25 mouse cellular contexts compared by ENCODE assay signal in the genomic region with DNA sequence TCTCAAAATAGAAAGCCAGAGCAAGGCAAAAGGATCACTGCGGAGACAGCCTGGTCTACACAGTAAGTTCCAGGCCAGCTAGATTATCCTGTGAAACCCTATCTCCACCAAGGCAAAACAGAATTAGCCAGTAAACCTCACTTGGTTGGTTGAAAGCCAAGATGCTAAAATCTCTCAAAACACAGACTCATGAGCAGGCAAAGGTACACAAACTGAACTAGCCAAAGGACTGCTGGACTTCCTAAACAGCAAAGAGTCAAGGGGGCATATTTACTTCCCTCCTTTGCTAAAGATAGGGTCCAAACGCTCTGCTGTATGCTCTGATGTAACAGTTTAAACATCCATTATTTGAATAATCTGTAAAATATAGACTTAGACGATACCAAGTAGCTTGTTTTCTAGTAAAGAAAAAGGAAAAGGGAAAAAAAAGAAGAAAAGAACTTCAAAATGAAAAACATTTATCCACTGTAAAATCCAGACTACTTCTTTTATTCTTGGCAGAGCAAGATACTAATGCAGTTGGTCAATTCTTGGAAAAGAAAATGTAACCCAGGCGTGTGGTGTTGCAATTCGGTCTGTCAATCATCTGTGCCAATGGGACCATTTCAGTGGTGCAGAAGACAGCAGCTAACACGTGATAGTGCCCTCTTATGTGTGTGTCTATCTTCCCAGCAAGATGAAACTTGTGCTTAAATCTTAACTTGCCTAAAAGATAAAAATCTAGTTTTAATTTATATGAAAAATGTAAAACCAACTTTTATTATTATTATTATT.
DNase-seq lines count a peak whose midpoint lies in the region; ATAC-seq and TF ChIP-seq lines count a peak whose summit lies in the region.
"Had no signal": no experiment of that assay in that cellular context is flagged by ENCODE, and none has a peak within 500 bp of the region (broad histone marks: within the 10 kb centered on the region; RNA-seq: fewer than 3 reads in every experiment).

No protein-coding gene starts in this region.

- 64% methylated on average over 6 of the region's 6 CpGs for WGBS in liver, embryonic 12.5 days (ENCODE audit: insufficient replicate concordance)

- peaks cover 15% of the 10 kb centered on the region for H3K4me1 ChIP-seq in liver, embryonic 12.5 days
- H3K4me1 ChIP-seq: forebrain, embryonic 12.5 days; hindbrain, embryonic 15.5 days; limb, embryonic 10.5 days; neural tube, embryonic 15.5 days had no signal

- H3K4me3 ChIP-seq in gastrocnemius, adult 2 months = no peak overlapping the region
- no peak overlapping the region for H3K4me3 ChIP-seq in liver, embryonic 12.5 days
- H3K4me3 ChIP-seq: erythroblast, embryonic 14.5 days; forebrain, embryonic 12.5 days; heart, embryonic 10.5 days; hindbrain, embryonic 15.5 days; limb, embryonic 10.5 days; neural tube, embryonic 15.5 days; stomach, embryonic 15.5 days had no signal

- peaks cover 26% of the 10 kb centered on the region for H3K36me3 ChIP-seq in liver, embryonic 12.5 days

- ATAC-seq in liver, embryonic 12.5 days = 0 out of 2 replicates have a peak, but pooled peaks have one; percentile 55
- peak; percentile 58; the same call in 1 of the 2 replicates for ATAC-seq in megakaryocyte progenitor cell, adult 5-6 weeks (replicated peaks; ENCODE audit: poor library complexity)
- ATAC-seq: Patski had no signal

- peak overlapping the region; percentile 80 for H3K27ac ChIP-seq in gastrocnemius, adult 2 months
- H3K27ac ChIP-seq in liver, embryonic 12.5 days = peak overlapping the region; percentile 73
- H3K27ac ChIP-seq: forebrain, embryonic 12.5 days; heart, embryonic 10.5 days; hindbrain, embryonic 15.5 days; limb, embryonic 10.5 days; neural tube, embryonic 15.5 days; stomach, embryonic 15.5 days had no signal

- peak; percentile 44 for DNase-seq in gastrocnemius, adult 2 months
- no peak for DNase-seq in gastrocnemius, postnatal 10 days
- DNase-seq in adipocyte (ENCODE audit: low spot score) = peak; percentile 92
- no peak for DNase-seq in layer of hippocampus, adult 9-10 months (ENCODE audit: low spot score)
- DNase-seq in cerebellum, adult 11 months = no peak
- no peak for DNase-seq in layer of hippocampus, postnatal 25 days (ENCODE audit: extremely low spot score in 1 of 2, low spot score in 1 of 2)
- DNase-seq: adrenal gland, postnatal 10 days; cerebellum, adult 9-11 months; heart, postnatal 4 days; kidney, postnatal 25 days; lung, adult 2 months; right cerebral cortex, adult 18-20 months; right cerebral cortex, postnatal 4 days; thymus, postnatal 36 days had no signal

- TF ChIP-seq CTCF in gastrocnemius, adult 2 months (IDR thresholded peaks at IDR 0.05) = no peak

- H3K9me3 ChIP-seq in liver, embryonic 12.5 days (replicated peaks) = no peaks in the 10 kb centered on the region
- H3K9me3 ChIP-seq: forebrain, embryonic 12.5 days; heart, embryonic 10.5 days; hindbrain, embryonic 15.5 days; limb, embryonic 10.5 days; neural tube, embryonic 15.5 days; stomach, embryonic 15.5 days had no signal

- no peaks in the 10 kb centered on the region for H3K27me3 ChIP-seq in liver, embryonic 12.5 days (replicated peaks)
- H3K27me3 ChIP-seq: forebrain, embryonic 12.5 days; hindbrain, embryonic 15.5 days; neural tube, embryonic 15.5 days; Patski; stomach, embryonic 15.5 days had no signal

- H3K9ac ChIP-seq in liver, embryonic 12.5 days = no peak overlapping the region
- H3K9ac ChIP-seq: forebrain, embryonic 12.5 days; hindbrain, embryonic 15.5 days; neural tube, embryonic 15.5 days; stomach, embryonic 15.5 days had no signal

- intact Hi-C loops in gastrocnemius, adult 2 months (cut with DNase I) = no loop called here

- H3K4me2 ChIP-seq in liver, embryonic 12.5 days = no peak overlapping the region
- H3K4me2 ChIP-seq: forebrain, embryonic 12.5 days; hindbrain, embryonic 15.5 days; midbrain, embryonic 11.5 days; neural tube, embryonic 15.5 days; stomach, embryonic 15.5 days had no signal

Comparison
In these comparisons a context has a peak if more than half of its experiments do, and no peak if none do; other contexts are left out.
1. DNase-seq: peak in gastrocnemius, adult 2 months (single experiment) and adipocyte (single experiment); none in gastrocnemius, postnatal 10 days (single experiment), layer of hippocampus, adult 9-10 months (single experiment), cerebellum, adult 11 months (single experiment) and layer of hippocampus, postnatal 25 days (0 of 2).